Comparison of ENCODE assay signal across 8 mouse cellular contexts in genomic region chr17:80255208-80255607, GRCm38 (mm10). TPM values are rescaled to one million over a fixed set of nuclear protein-coding genes. Genes with fewer than 3 reads are reported as not detected.
DNase-seq lines count a peak whose midpoint lies in the region; ATAC-seq and TF ChIP-seq lines count a peak whose summit lies in the region.

No protein-coding gene starts in this region.

- no peak overlapping the region for H3K9ac ChIP-seq in forebrain, embryonic 12.5 days
- H3K9ac ChIP-seq in forebrain, embryonic 14.5 days (ENCODE audit: low read length) = no peak overlapping the region
- H3K9ac ChIP-seq in heart, embryonic 12.5 days = peak overlapping the region; percentile 23; the same call in 1 of the 2 replicates
- no peak overlapping the region for H3K9ac ChIP-seq in liver, embryonic 15.5 days

- no peak overlapping the region for H3K27ac ChIP-seq in forebrain, embryonic 12.5 days
- H3K27ac ChIP-seq in forebrain, embryonic 14.5 days (ENCODE audit: low read depth, low read length) = no peak overlapping the region
- peak overlapping the region; percentile 85 for H3K27ac ChIP-seq in heart, embryonic 12.5 days (ENCODE audit: poor library complexity, severe bottlenecking)
- no peak overlapping the region for H3K27ac ChIP-seq in liver, embryonic 15.5 days (replicated peaks)

- no peak overlapping the region for H3K4me3 ChIP-seq in forebrain, embryonic 12.5 days (replicated peaks)
- no peak overlapping the region for H3K4me3 ChIP-seq in forebrain, embryonic 14.5 days (ENCODE audit: low read depth, low read length)
- no peak overlapping the region for H3K4me3 ChIP-seq in heart, embryonic 12.5 days
- no peak overlapping the region for H3K4me3 ChIP-seq in liver, embryonic 15.5 days (replicated peaks)

- no peaks in the 10 kb centered on the region for H3K9me3 ChIP-seq in forebrain, embryonic 12.5 days
- H3K9me3 ChIP-seq in forebrain, embryonic 14.5 days (replicated peaks; ENCODE audit: control insufficient read depth, low read length) = no peaks in the 10 kb centered on the region
- 0 out of 2 replicates have a peak, but pooled peaks cover 9% of the 10 kb centered on the region for H3K9me3 ChIP-seq in heart, embryonic 12.5 days (replicated peaks)
- H3K9me3 ChIP-seq in liver, embryonic 15.5 days (replicated peaks) = no peaks in the 10 kb centered on the region

- H3K4me1 ChIP-seq in forebrain, embryonic 12.5 days = no peaks in the 10 kb centered on the region
- H3K4me1 ChIP-seq in forebrain, embryonic 14.5 days (ENCODE audit: control insufficient read depth, insufficient read depth, low read length) = no peaks in the 10 kb centered on the region
- peaks cover 27% of the 10 kb centered on the region for H3K4me1 ChIP-seq in heart, embryonic 12.5 days (replicated peaks)
- H3K4me1 ChIP-seq in liver, embryonic 15.5 days (replicated peaks) = no peaks in the 10 kb centered on the region

- 0 out of 2 replicates have a peak, but pooled peaks have one; percentile 39 for ATAC-seq in forebrain, embryonic 12.5 days (ENCODE audit: low FRiP score)
- no peak for ATAC-seq in forebrain, embryonic 14.5 days
- peak; percentile 88 for ATAC-seq in heart, embryonic 12.5 days (ENCODE audit: insufficient number of reproducible peaks, low FRiP score)
- peak; percentile 59 for ATAC-seq in liver, embryonic 15.5 days (ENCODE audit: insufficient read depth)
- no peak for ATAC-seq in monocyte, adult 5-6 weeks (replicated peaks; ENCODE audit: insufficient number of reproducible peaks, low FRiP score, low TSS enrichment, poor library complexity, severe bottlenecking)

- no peak overlapping the region for H3K4me2 ChIP-seq in forebrain, embryonic 12.5 days
- no peak overlapping the region for H3K4me2 ChIP-seq in forebrain, embryonic 14.5 days (ENCODE audit: low read length)
- peak overlapping the region; percentile 59 for H3K4me2 ChIP-seq in heart, embryonic 12.5 days
- peak overlapping the region; percentile 9; the same call in 1 of the 2 replicates for H3K4me2 ChIP-seq in liver, embryonic 15.5 days

- no peak for TF ChIP-seq CTCF in brain, embryonic 14.5 days (IDR thresholded peaks at IDR 0.05; ENCODE audit: borderline replicate concordance, extremely low read depth, insufficient read depth, insufficient read length)

- H3K36me3 ChIP-seq in forebrain, embryonic 12.5 days (replicated peaks) = peaks cover 94% of the 10 kb centered on the region
- H3K36me3 ChIP-seq in forebrain, embryonic 14.5 days (ENCODE audit: control insufficient read depth, insufficient read depth, low read length) = peaks cover 98% of the 10 kb centered on the region
- H3K36me3 ChIP-seq in heart, embryonic 12.5 days = peaks cover 78% of the 10 kb centered on the region
- H3K36me3 ChIP-seq in liver, embryonic 15.5 days (replicated peaks) = peaks cover 84% of the 10 kb centered on the region

- DNase-seq in forebrain, embryonic 14.5 days (ENCODE audit: low spot score) = no peak
- DNase-seq in brain, embryonic 14.5 days (ENCODE audit: low read depth) = peak; percentile 15
- DNase-seq in testis, postnatal 10 days (ENCODE audit: low spot score) = peak; percentile 68
- DNase-seq in cerebellum, postnatal 4 days (ENCODE audit: low spot score in 2 of 2) = no peak

- no peaks in the 10 kb centered on the region for H3K27me3 ChIP-seq in forebrain, embryonic 12.5 days
- H3K27me3 ChIP-seq in forebrain, embryonic 14.5 days (replicated peaks; ENCODE audit: control insufficient read depth, insufficient read depth, low read length) = no peaks in the 10 kb centered on the region
- H3K27me3 ChIP-seq in heart, embryonic 12.5 days (replicated peaks) = no peaks in the 10 kb centered on the region
- H3K27me3 ChIP-seq in liver, embryonic 15.5 days = no peaks in the 10 kb centered on the region

- 63% methylated on average over 13 of the region's 13 CpGs for WGBS in forebrain, embryonic 12.5 days
- 50% methylated on average over 13 of the region's 13 CpGs for WGBS in forebrain, embryonic 14.5 days
- 9% methylated on average over 13 of the region's 13 CpGs for WGBS in heart, embryonic 12.5 days
- 52% methylated on average over 13 of the region's 13 CpGs for WGBS in liver, embryonic 15.5 days (ENCODE audit: insufficient replicate concordance)

- TF ChIP-seq POLR2A in brain, embryonic 14.5 days (IDR thresholded peaks at IDR 0.05; ENCODE audit: borderline replicate concordance, extremely low read depth, insufficient read depth, insufficient read length, poor library complexity, severe bottlenecking) = no peak

RNA-seq across cellular contexts. Expression of gene Gemin6, which starts 31.0 kb away (rescaled TPM):
- polyA plus RNA-seq in forebrain, embryonic 12.5 days (2016; fragmentation: Nextera tagmentation; extraction: Ambion mirVana) = 37.6 and 38.5 TPM in 2 replicates
- 30.1 and 34.4 TPM in 2 replicates for polyA plus RNA-seq in forebrain, embryonic 14.5 days (2014; fragmentation: Nextera tagmentation; extraction: Ambion mirVana)
- polyA plus RNA-seq in brain, embryonic 14.5 days (2012; rRNA removed) = 9.7 and 12.5 TPM in 2 replicates
- 25.8 and 27.4 TPM in 2 replicates for polyA plus RNA-seq in heart, embryonic 12.5 days (2016; fragmentation: Nextera tagmentation; extraction: Ambion mirVana)
- 25.6 and 28.9 TPM in 2 replicates for polyA plus RNA-seq in liver, embryonic 15.5 days (2015; fragmentation: Nextera tagmentation; extraction: Ambion mirVana)
- 2.4 to 12.1 TPM (median 7.7 TPM) in 3 replicates for total RNA-seq in monocyte, adult 5-6 weeks (2017)

RNA-seq across cellular contexts. Expression of gene Morn2, which starts 34.8 kb away (rescaled TPM):
- polyA plus RNA-seq in forebrain, embryonic 12.5 days (2016; fragmentation: Nextera tagmentation; extraction: Ambion mirVana) = 37.8 and 45.1 TPM in 2 replicates
- 42.7 and 52.7 TPM in 2 replicates for polyA plus RNA-seq in forebrain, embryonic 14.5 days (2014; fragmentation: Nextera tagmentation; extraction: Ambion mirVana)
- polyA plus RNA-seq in brain, embryonic 14.5 days (2012; rRNA removed) = 16.0 and 25.6 TPM in 2 replicates
- 16.5 and 17.2 TPM in 2 replicates for polyA plus RNA-seq in heart, embryonic 12.5 days (2016; fragmentation: Nextera tagmentation; extraction: Ambion mirVana)
- polyA plus RNA-seq in liver, embryonic 15.5 days (2015; fragmentation: Nextera tagmentation; extraction: Ambion mirVana) = 7.0 and 7.6 TPM in 2 replicates
- 2.5 TPM in 1 of 3 replicates, not detected in the others for total RNA-seq in monocyte, adult 5-6 weeks (2017)

RNA-seq across cellular contexts. Expression of gene Dhx57, which starts 35.1 kb away (rescaled TPM):
- 31.3 and 33.0 TPM in 2 replicates for polyA plus RNA-seq in forebrain, embryonic 12.5 days (2016; fragmentation: Nextera tagmentation; extraction: Ambion mirVana)
- 36.1 and 42.0 TPM in 2 replicates for polyA plus RNA-seq in forebrain, embryonic 14.5 days (2014; fragmentation: Nextera tagmentation; extraction: Ambion mirVana)
- 65.0 and 69.8 TPM in 2 replicates for polyA plus RNA-seq in brain, embryonic 14.5 days (2012; rRNA removed)
- polyA plus RNA-seq in heart, embryonic 12.5 days (2016; fragmentation: Nextera tagmentation; extraction: Ambion mirVana) = 13.7 and 13.8 TPM in 2 replicates
- polyA plus RNA-seq in liver, embryonic 15.5 days (2015; fragmentation: Nextera tagmentation; extraction: Ambion mirVana) = 3.9 and 4.1 TPM in 2 replicates
- 18.1 to 38.1 TPM (median 33.2 TPM) in 3 replicates for total RNA-seq in monocyte, adult 5-6 weeks (2017)

RNA-seq across cellular contexts. Expression of gene Ttc39d, which starts 47.9 kb away (rescaled TPM):
- 0.10 TPM in 1 of 2 replicates, not detected in the other for polyA plus RNA-seq in forebrain, embryonic 12.5 days (2016; fragmentation: Nextera tagmentation; extraction: Ambion mirVana)
- polyA plus RNA-seq in forebrain, embryonic 14.5 days (2014; fragmentation: Nextera tagmentation; extraction: Ambion mirVana) = 0.11 and 0.15 TPM in 2 replicates
- 0.05 and 0.08 TPM in 2 replicates for polyA plus RNA-seq in brain, embryonic 14.5 days (2012; rRNA removed)
- polyA plus RNA-seq in heart, embryonic 12.5 days (2016; fragmentation: Nextera tagmentation; extraction: Ambion mirVana) = 0.06 and 0.15 TPM in 2 replicates
- polyA plus RNA-seq in liver, embryonic 15.5 days (2015; fragmentation: Nextera tagmentation; extraction: Ambion mirVana) = not detected in 2 replicates
- 0.11 TPM in 1 of 3 replicates, not detected in the others for total RNA-seq in monocyte, adult 5-6 weeks (2017)

RNA-seq across cellular contexts. Expression of gene Srsf7, which starts 48.1 kb away (rescaled TPM):
- 784 and 786 TPM in 2 replicates for polyA plus RNA-seq in forebrain, embryonic 12.5 days (2016; fragmentation: Nextera tagmentation; extraction: Ambion mirVana)
- polyA plus RNA-seq in forebrain, embryonic 14.5 days (2014; fragmentation: Nextera tagmentation; extraction: Ambion mirVana) = 664 and 688 TPM in 2 replicates
- polyA plus RNA-seq in brain, embryonic 14.5 days (2012; rRNA removed) = 326 and 421 TPM in 2 replicates
- polyA plus RNA-seq in heart, embryonic 12.5 days (2016; fragmentation: Nextera tagmentation; extraction: Ambion mirVana) = 349 and 357 TPM in 2 replicates
- polyA plus RNA-seq in liver, embryonic 15.5 days (2015; fragmentation: Nextera tagmentation; extraction: Ambion mirVana) = 199 and 220 TPM in 2 replicates
- total RNA-seq in monocyte, adult 5-6 weeks (2017) = 262 to 315 TPM (median 271 TPM) in 3 replicates

Comparison
In these comparisons a context has a peak if more than half of its experiments do, and no peak if none do; other contexts are left out.
1. ATAC-seq: peak in forebrain, embryonic 12.5 days (single experiment), heart, embryonic 12.5 days (single experiment) and liver, embryonic 15.5 days (single experiment); none in forebrain, embryonic 14.5 days (single experiment) and monocyte, adult 5-6 weeks (single experiment).
2. H3K4me2 ChIP-seq: peak in heart, embryonic 12.5 days (single experiment) and liver, embryonic 15.5 days (single experiment); none in forebrain, embryonic 12.5 days (single experiment) and forebrain, embryonic 14.5 days (single experiment).
3. DNase-seq: peak in brain, embryonic 14.5 days (single experiment) and testis, postnatal 10 days (single experiment); none in forebrain, embryonic 14.5 days (single experiment) and cerebellum, postnatal 4 days (0 of 2).